Comparison of ENCODE assay signal across 7 mouse cellular contexts in genomic region chr4:78606461-78606830, GRCm38 (mm10).
A peak's percentile ranks its signal among the peaks of the same experiment; 100 is the strongest.
DNase-seq lines count a peak whose midpoint lies in the region; ATAC-seq and TF ChIP-seq lines count a peak whose summit lies in the region.

No protein-coding gene starts in this region.

- no peak for DNase-seq in lung, postnatal 36 days
- DNase-seq in layer of hippocampus, postnatal 10 days (ENCODE audit: low spot score in 2 of 2), result peak; percentile 9 to 34
- DNase-seq in midbrain, postnatal 0 days (ENCODE audit: low spot score), result peak; percentile 9

- no peak overlapping the region for H3K9ac ChIP-seq in lung, embryonic 16.5 days (ENCODE audit: low read length)
- no peak overlapping the region for H3K9ac ChIP-seq in forebrain, embryonic 13.5 days
- H3K9ac ChIP-seq in midbrain, postnatal 0 days (replicated peaks; ENCODE audit: low read length, poor library complexity, severe bottlenecking), result no peak overlapping the region; the same call in 1 of the 2 replicates

- H3K36me3 ChIP-seq in lung, embryonic 16.5 days (ENCODE audit: control insufficient read depth, insufficient read depth, low read length), result no peaks in the 10 kb centered on the region
- H3K36me3 ChIP-seq in forebrain, embryonic 13.5 days (ENCODE audit: poor library complexity, severe bottlenecking), result no peaks in the 10 kb centered on the region
- no peaks in the 10 kb centered on the region for H3K36me3 ChIP-seq in midbrain, postnatal 0 days (ENCODE audit: insufficient read depth, low read length)

- H3K27ac ChIP-seq in lung, embryonic 16.5 days (ENCODE audit: low read length), result no peak overlapping the region
- H3K27ac ChIP-seq in forebrain, embryonic 13.5 days, result no peak overlapping the region
- no peak overlapping the region for H3K27ac ChIP-seq in midbrain, postnatal 0 days (ENCODE audit: low read depth, low read length)

- 21% methylated on average over 18 of the region's 18 CpGs for WGBS in lung, embryonic 16.5 days
- 14% methylated on average over 18 of the region's 18 CpGs for WGBS in forebrain, embryonic 13.5 days
- 14% methylated on average over 18 of the region's 18 CpGs for WGBS in midbrain, postnatal 0 days

- no peaks in the 10 kb centered on the region for H3K4me1 ChIP-seq in lung, embryonic 16.5 days (replicated peaks; ENCODE audit: control insufficient read depth, insufficient read depth, low read length)
- H3K4me1 ChIP-seq in forebrain, embryonic 13.5 days, result 0 out of 2 replicates have a peak, but pooled peaks cover 6% of the 10 kb centered on the region
- no peaks in the 10 kb centered on the region for H3K4me1 ChIP-seq in midbrain, postnatal 0 days (ENCODE audit: insufficient read depth, low read length)

- TF ChIP-seq CTCF in midbrain, postnatal 0 days (IDR thresholded peaks at IDR 0.05), result no peak

- H3K4me3 ChIP-seq in lung, embryonic 16.5 days (ENCODE audit: low read length), result peak overlapping the region; percentile 21
- H3K4me3 ChIP-seq in forebrain, embryonic 13.5 days, result peak overlapping the region; percentile 33
- peak overlapping the region; percentile 38 for H3K4me3 ChIP-seq in midbrain, postnatal 0 days (ENCODE audit: low read depth, low read length)

- ATAC-seq in lung, embryonic 16.5 days (ENCODE audit: low read depth), result no peak
- peak; percentile 87 for ATAC-seq in forebrain, embryonic 13.5 days
- peak; percentile 65; the same call in 1 of the 2 replicates for ATAC-seq in midbrain, postnatal 0 days (ENCODE audit: low FRiP score)
- no peak for ATAC-seq in erythroid progenitor cell, adult 5-6 weeks (replicated peaks; ENCODE audit: low FRiP score, poor library complexity, severe bottlenecking)
- ATAC-seq in activated CD4-positive, CD25-positive, alpha-beta regulatory T cell, adult 4 months, result no peak

- H3K9me3 ChIP-seq in lung, embryonic 16.5 days (ENCODE audit: control insufficient read depth, low read length), result no peaks in the 10 kb centered on the region
- no peaks in the 10 kb centered on the region for H3K9me3 ChIP-seq in forebrain, embryonic 13.5 days (replicated peaks)
- H3K9me3 ChIP-seq in midbrain, postnatal 0 days (ENCODE audit: low read length), result no peaks in the 10 kb centered on the region

- H3K4me2 ChIP-seq in lung, embryonic 16.5 days (ENCODE audit: low read depth, low read length), result peak overlapping the region; percentile 48; the same call in 1 of the 2 replicates
- peak overlapping the region; percentile 57 for H3K4me2 ChIP-seq in forebrain, embryonic 13.5 days
- peak overlapping the region; percentile 53 for H3K4me2 ChIP-seq in midbrain, postnatal 0 days (ENCODE audit: low read depth, low read length, poor library complexity, severe bottlenecking)

- no peaks in the 10 kb centered on the region for H3K27me3 ChIP-seq in lung, embryonic 16.5 days (ENCODE audit: control insufficient read depth, insufficient read depth, low read depth, low read length)
- H3K27me3 ChIP-seq in forebrain, embryonic 13.5 days, result no peaks in the 10 kb centered on the region
- H3K27me3 ChIP-seq in midbrain, postnatal 0 days (ENCODE audit: insufficient read depth, low read length), result no peaks in the 10 kb centered on the region

Comparison
In these comparisons a context has a peak if more than half of its experiments do, and no peak if none do; other contexts are left out.
1. ATAC-seq: peak in forebrain, embryonic 13.5 days (single experiment) and midbrain, postnatal 0 days (single experiment); none in lung, embryonic 16.5 days (single experiment), erythroid progenitor cell, adult 5-6 weeks (single experiment) and activated CD4-positive, CD25-positive, alpha-beta regulatory T cell, adult 4 months (single experiment).
2. Peak in every context shown above with its lines, with median percentiles within 50 percentile points of each other: H3K4me2 ChIP-seq and H3K4me3 ChIP-seq.